Mouse (Mus musculus) liver, embryonic 14.5 days (tissue): ENCODE data around the gene Ccdc173.

Source experiments
- CTCF ChIP-seq: IDR thresholded peaks from 2 replicates; pipeline ENCODE4 v1.5.1; 2016; ENCODE audit warnings: antibody characterized with exemption, low read depth, control low read depth
- EP300 ChIP-seq: IDR thresholded peaks from 2 replicates; pipeline ENCODE4 v1.6.1; 2016; ENCODE audit warnings: antibody characterized with exemption, low read depth

DNA sequence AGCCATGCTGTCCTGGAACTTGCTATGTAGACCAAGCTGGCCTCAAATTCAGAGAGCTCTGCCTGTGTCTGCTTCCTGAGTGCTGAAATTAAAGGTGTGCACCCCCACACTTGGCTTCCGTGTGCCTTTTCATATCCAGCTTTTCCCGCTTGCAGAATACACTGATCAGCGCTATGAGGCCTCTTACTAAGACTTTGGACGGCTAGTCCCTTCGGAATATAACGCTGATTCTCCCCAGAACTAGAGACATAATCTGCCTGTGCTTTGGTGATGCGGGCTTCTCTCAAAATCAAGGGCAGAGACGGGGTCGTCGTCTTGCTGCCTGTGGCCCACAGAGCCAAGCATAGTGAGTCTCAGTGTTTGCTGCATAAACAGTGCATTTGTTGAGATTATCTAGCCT, 36.5 kb upstream of the Ccdc173 start:
- no peak for TF ChIP-seq EP300
- TF ChIP-seq CTCF = no peak
